Mouse (Mus musculus): ENCODE results near the gene Gpc3.

DNA sequence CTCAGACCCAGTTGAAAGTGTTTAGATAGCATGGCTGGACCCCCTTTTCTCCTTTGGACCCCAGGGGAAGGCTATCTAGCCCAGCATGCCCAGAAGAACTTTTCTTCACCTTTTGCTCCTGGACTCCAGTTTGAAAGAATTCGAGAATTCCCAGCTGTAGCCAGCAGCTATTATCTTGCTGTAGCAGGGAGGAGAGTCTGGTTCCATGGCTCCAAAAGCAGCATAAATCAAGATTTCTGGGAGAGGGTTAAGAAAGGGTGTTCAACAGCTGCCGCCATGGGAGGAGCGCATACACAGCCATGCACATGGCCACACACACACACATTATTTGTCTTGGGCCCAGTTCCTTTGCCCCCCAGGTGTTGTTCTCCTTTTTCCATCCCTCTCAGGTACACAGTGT lies 4.1 kb upstream of the Gpc3 start:
- TF ChIP-seq POLR2A (IDR thresholded peaks at IDR 0.05; ENCODE audit: insufficient read depth, low read depth, low read length) (no peak), EP300 (IDR thresholded peaks at IDR 0.05; ENCODE audit: insufficient read depth, low read depth, low read length) (no peak)
